Mouse (Mus musculus) liver, embryonic 13.5 days (tissue): ENCODE data around the gene Defb25. TPM values are rescaled to one million over a fixed set of nuclear protein-coding genes. Genes with fewer than 3 reads are reported as not detected.

Experiments
- polyA plus RNA-seq: library from polyadenylated mRNA; unstranded; fragments of >200 nt; fragmentation: Nextera tagmentation; extraction: Ambion mirVana; gene quantifications from 2 replicates; pipeline ENCODE4 v1.2.1, GENCODE M21; 2015

The Defb25 gene
- polyA plus RNA-seq, 1 experiment from 2014 or later = not detected

Other genes with a start within 250 kb of the Defb25 start
- 0.07 TPM in 1 of 2 replicates, not detected in the other for gene Nrsn2, start 246.4 kb downstream of the Defb25 start, polyA plus RNA-seq
- 1.6 TPM in 2 replicates for gene Sox12, start 225.0 kb downstream of the Defb25 start, polyA plus RNA-seq
- gene Zcchc3, start 208.0 kb downstream of the Defb25 start, polyA plus RNA-seq = 14.0 and 16.2 TPM in 2 replicates
- 0.21 and 0.27 TPM in 2 replicates for gene 6820408C15Rik, start 207.5 kb downstream of the Defb25 start, polyA plus RNA-seq
- not detected in 2 replicates for gene Defb23, start 158.4 kb downstream of the Defb25 start, polyA plus RNA-seq
- not detected in 2 replicates for gene Defb20, start 146.0 kb downstream of the Defb25 start, polyA plus RNA-seq
- not detected in 2 replicates for gene Defb22, start 132.9 kb downstream of the Defb25 start, polyA plus RNA-seq
- not detected in 2 replicates for gene Defb26, start 111.4 kb downstream of the Defb25 start, polyA plus RNA-seq
- gene Defb28, start 104.8 kb downstream of the Defb25 start, polyA plus RNA-seq = not detected in 2 replicates
- gene Defb29, start 83.0 kb downstream of the Defb25 start, polyA plus RNA-seq = not detected in 2 replicates
- gene Gm17416, start 53.7 kb downstream of the Defb25 start, polyA plus RNA-seq = not detected in 2 replicates
- not detected in 2 replicates for gene Defb21, start 50.3 kb downstream of the Defb25 start, polyA plus RNA-seq
- gene Defb19, start 42.7 kb downstream of the Defb25 start, polyA plus RNA-seq = not detected in 2 replicates
- not detected in 2 replicates for gene Defb45, start 23.7 kb downstream of the Defb25 start, polyA plus RNA-seq
- not detected in 2 replicates for gene Defb36, start 18.7 kb downstream of the Defb25 start, polyA plus RNA-seq
- gene Rem1, start 3.9 kb upstream of the Defb25 start, polyA plus RNA-seq = 0.89 and 0.95 TPM in 2 replicates
- gene H13, start 46.4 kb upstream of the Defb25 start, polyA plus RNA-seq = 49.0 and 52.9 TPM in 2 replicates
- 23.6 and 23.8 TPM in 2 replicates for gene Mcts2, start 64.0 kb upstream of the Defb25 start, polyA plus RNA-seq
- 20.9 and 23.2 TPM in 2 replicates for gene Id1, start 113.2 kb upstream of the Defb25 start, polyA plus RNA-seq
- gene Cox4i2, start 131.1 kb upstream of the Defb25 start, polyA plus RNA-seq = 1.1 and 1.2 TPM in 2 replicates
- 148 and 164 TPM in 2 replicates for gene Bcl2l1, start 208.7 kb upstream of the Defb25 start, polyA plus RNA-seq
- 59.8 and 79.4 TPM in 2 replicates for gene Tpx2, start 224.9 kb upstream of the Defb25 start, polyA plus RNA-seq